Mouse (Mus musculus): ENCODE results near the gene Tcea2. TPM values are rescaled to one million over a fixed set of nuclear protein-coding genes. Genes with fewer than 3 reads are reported as not detected.

The Tcea2 gene
- polyA plus RNA-seq, 1 experiment: 13.0 TPM

DNA sequence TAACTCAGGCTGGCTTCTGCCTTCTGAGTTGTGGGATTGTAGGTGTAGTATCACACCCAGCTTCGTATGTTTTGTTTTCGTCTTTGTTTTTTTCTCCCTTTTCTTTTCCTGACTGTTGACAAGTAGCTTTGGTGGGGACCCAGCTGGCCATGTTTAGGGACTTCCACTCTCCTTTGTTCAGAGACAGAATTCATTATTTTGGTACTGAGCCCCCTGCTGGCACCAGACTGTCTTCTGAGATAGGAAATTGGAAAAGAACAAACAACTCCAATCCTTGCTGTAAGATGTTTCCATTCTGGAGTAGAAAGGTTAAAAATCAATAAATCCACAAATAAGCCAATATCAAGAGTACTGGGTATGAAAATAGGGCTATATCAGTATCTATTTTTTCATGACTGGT, 3.7 kb upstream of the Tcea2 start:
- no peaks in the 10 kb centered on the region for H3K9me3 ChIP-seq (replicated peaks; ENCODE audit: control insufficient read depth, insufficient read depth, low read length, poor library complexity, severe bottlenecking)
- no peak overlapping the region for H3K27ac ChIP-seq (ENCODE audit: insufficient read depth, low read length)
- no peaks in the 10 kb centered on the region for H3K27me3 ChIP-seq (ENCODE audit: control insufficient read depth, insufficient read depth, low read length, poor library complexity, severe bottlenecking)
- TF ChIP-seq EP300 (IDR thresholded peaks at IDR 0.05; ENCODE audit: insufficient read depth, low read depth, low read length) (no peak), CTCF (IDR thresholded peaks at IDR 0.05; ENCODE audit: low read depth, low read length) (no peak), POLR2A (IDR thresholded peaks at IDR 0.05; ENCODE audit: insufficient read depth, low read length) (no peak)
- no peaks in the 10 kb centered on the region for H3K4me1 ChIP-seq (ENCODE audit: control insufficient read depth, insufficient read depth, low read length)
- H3K4me3 ChIP-seq (ENCODE audit: low read depth, low read length): no peak overlapping the region
- no peaks in the 10 kb centered on the region for H3K36me3 ChIP-seq (ENCODE audit: control insufficient read depth, insufficient read depth, low read length, poor library complexity, severe bottlenecking)
- no peak overlapping the region for H3K9ac ChIP-seq (ENCODE audit: low read depth, poor library complexity, severe bottlenecking)

GRCm38 (mm10) chr2:181677096-181677754, 2.9 kb upstream of the Tcea2 start:
- Histone ChIP-seq H3K9me3 (replicated peaks; ENCODE audit: control insufficient read depth, insufficient read depth, low read length, poor library complexity, severe bottlenecking) (no peaks in the 10 kb centered on the region), H3K27me3 (ENCODE audit: control insufficient read depth, insufficient read depth, low read length, poor library complexity, severe bottlenecking) (no peaks in the 10 kb centered on the region), H3K9ac (ENCODE audit: low read depth, poor library complexity, severe bottlenecking) (no peak overlapping the region), H3K4me3 (ENCODE audit: low read depth, low read length) (no peak overlapping the region), H3K36me3 (ENCODE audit: control insufficient read depth, insufficient read depth, low read length, poor library complexity, severe bottlenecking) (no peaks in the 10 kb centered on the region), H3K27ac (ENCODE audit: insufficient read depth, low read length) (no peak overlapping the region), H3K4me1 (ENCODE audit: control insufficient read depth, insufficient read depth, low read length) (no peaks in the 10 kb centered on the region)
- TF ChIP-seq POLR2A (IDR thresholded peaks at IDR 0.05; ENCODE audit: insufficient read depth, low read length) (no peak), EP300 (IDR thresholded peaks at IDR 0.05; ENCODE audit: insufficient read depth, low read depth, low read length) (0 out of 2 replicates have a peak, but pooled peaks have one; percentile 5)

GRCm38 (mm10) chr2:181677755-181678098, 2.4 kb upstream of the Tcea2 start:
- H3K9me3 ChIP-seq (replicated peaks; ENCODE audit: control insufficient read depth, insufficient read depth, low read length, poor library complexity, severe bottlenecking): no peaks in the 10 kb centered on the region

GRCm38 (mm10) chr2:181678780-181679179, 1.3 kb upstream of the Tcea2 start:
- 0 out of 2 replicates have a peak, but pooled peaks have one; percentile 42 for TF ChIP-seq EP300 (IDR thresholded peaks at IDR 0.05; ENCODE audit: insufficient read depth, low read depth, low read length)
- peak; percentile 99 for TF ChIP-seq CTCF (IDR thresholded peaks at IDR 0.05; ENCODE audit: low read depth, low read length)
- no peak for TF ChIP-seq POLR2A (IDR thresholded peaks at IDR 0.05; ENCODE audit: insufficient read depth, low read length)
- no peaks in the 10 kb centered on the region for H3K27me3 ChIP-seq (ENCODE audit: control insufficient read depth, insufficient read depth, low read length, poor library complexity, severe bottlenecking)
- H3K4me1 ChIP-seq (ENCODE audit: control insufficient read depth, insufficient read depth, low read length): no peaks in the 10 kb centered on the region
- H3K9ac ChIP-seq (ENCODE audit: low read depth, poor library complexity, severe bottlenecking): no peak overlapping the region
- no peaks in the 10 kb centered on the region for H3K36me3 ChIP-seq (ENCODE audit: control insufficient read depth, insufficient read depth, low read length, poor library complexity, severe bottlenecking)
- no peaks in the 10 kb centered on the region for H3K9me3 ChIP-seq (replicated peaks; ENCODE audit: control insufficient read depth, insufficient read depth, low read length, poor library complexity, severe bottlenecking)
- H3K4me3 ChIP-seq (ENCODE audit: low read depth, low read length): no peak overlapping the region
- no peak overlapping the region for H3K27ac ChIP-seq (ENCODE audit: insufficient read depth, low read length)

More at GRCm38 (mm10) chr2:181677755-181678098, 2.4 kb upstream of the Tcea2 start:
- no peak overlapping the region for H3K4me3 ChIP-seq (ENCODE audit: low read depth, low read length)
- H3K27me3 ChIP-seq (ENCODE audit: control insufficient read depth, insufficient read depth, low read length, poor library complexity, severe bottlenecking): no peaks in the 10 kb centered on the region
- H3K9ac ChIP-seq (ENCODE audit: low read depth, poor library complexity, severe bottlenecking): no peak overlapping the region
- TF ChIP-seq CTCF (IDR thresholded peaks at IDR 0.05; ENCODE audit: low read depth, low read length): no peak
- no peak for TF ChIP-seq EP300 (IDR thresholded peaks at IDR 0.05; ENCODE audit: insufficient read depth, low read depth, low read length)
- no peak for TF ChIP-seq POLR2A (IDR thresholded peaks at IDR 0.05; ENCODE audit: insufficient read depth, low read length)
- no peak overlapping the region for H3K27ac ChIP-seq (ENCODE audit: insufficient read depth, low read length)
- no peaks in the 10 kb centered on the region for H3K36me3 ChIP-seq (ENCODE audit: control insufficient read depth, insufficient read depth, low read length, poor library complexity, severe bottlenecking)
- H3K4me1 ChIP-seq (ENCODE audit: control insufficient read depth, insufficient read depth, low read length): no peaks in the 10 kb centered on the region

GRCm38 (mm10) chr2:181680716-181681117, 607 bp downstream of the Tcea2 start:
- no peak for TF ChIP-seq CTCF (IDR thresholded peaks at IDR 0.05; ENCODE audit: low read depth, low read length)
- no peak for TF ChIP-seq EP300 (IDR thresholded peaks at IDR 0.05; ENCODE audit: insufficient read depth, low read depth, low read length)
- TF ChIP-seq POLR2A (IDR thresholded peaks at IDR 0.05; ENCODE audit: insufficient read depth, low read length): no peak
- Histone ChIP-seq H3K27me3 (ENCODE audit: control insufficient read depth, insufficient read depth, low read length, poor library complexity, severe bottlenecking) (no peaks in the 10 kb centered on the region), H3K9ac (ENCODE audit: low read depth, poor library complexity, severe bottlenecking) (peak overlapping the region; percentile 67), H3K9me3 (replicated peaks; ENCODE audit: control insufficient read depth, insufficient read depth, low read length, poor library complexity, severe bottlenecking) (no peaks in the 10 kb centered on the region), H3K4me1 (ENCODE audit: control insufficient read depth, insufficient read depth, low read length) (no peaks in the 10 kb centered on the region), H3K27ac (ENCODE audit: insufficient read depth, low read length) (no peak overlapping the region), H3K4me3 (ENCODE audit: low read depth, low read length) (peak overlapping the region; percentile 55), H3K36me3 (ENCODE audit: control insufficient read depth, insufficient read depth, low read length, poor library complexity, severe bottlenecking) (no peaks in the 10 kb centered on the region)

DNA sequence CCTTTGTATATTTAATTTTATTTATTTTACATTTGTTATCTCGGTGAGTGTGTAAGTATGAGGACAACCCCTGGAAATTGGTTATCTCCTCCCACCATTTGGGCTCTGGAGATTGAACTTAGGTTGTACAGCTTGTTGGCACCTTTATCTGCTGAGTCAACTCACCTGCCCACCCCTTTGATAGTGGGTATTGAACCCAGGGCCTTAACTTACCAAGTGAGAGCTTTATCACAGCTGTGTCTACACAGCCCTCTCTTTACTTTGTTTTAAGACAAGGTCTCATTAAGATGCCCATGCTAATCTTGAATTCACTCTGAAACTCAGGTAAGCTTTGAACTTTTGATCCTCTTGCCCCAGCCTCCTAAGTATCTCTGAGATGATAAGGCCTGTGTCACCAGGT, 1.9 kb downstream of the Tcea2 start:
- H3K4me3 ChIP-seq (ENCODE audit: low read depth, low read length): no peak overlapping the region
- TF ChIP-seq POLR2A (IDR thresholded peaks at IDR 0.05; ENCODE audit: insufficient read depth, low read length) (no peak), EP300 (IDR thresholded peaks at IDR 0.05; ENCODE audit: insufficient read depth, low read depth, low read length) (no peak), CTCF (IDR thresholded peaks at IDR 0.05; ENCODE audit: low read depth, low read length) (no peak)

More for the DNA sequence above, 1.9 kb downstream of the Tcea2 start:
- no peaks in the 10 kb centered on the region for H3K27me3 ChIP-seq (ENCODE audit: control insufficient read depth, insufficient read depth, low read length, poor library complexity, severe bottlenecking)
- H3K4me1 ChIP-seq (ENCODE audit: control insufficient read depth, insufficient read depth, low read length): no peaks in the 10 kb centered on the region
- H3K9ac ChIP-seq (ENCODE audit: low read depth, poor library complexity, severe bottlenecking): no peak overlapping the region
- H3K9me3 ChIP-seq (replicated peaks; ENCODE audit: control insufficient read depth, insufficient read depth, low read length, poor library complexity, severe bottlenecking): no peaks in the 10 kb centered on the region
- no peaks in the 10 kb centered on the region for H3K36me3 ChIP-seq (ENCODE audit: control insufficient read depth, insufficient read depth, low read length, poor library complexity, severe bottlenecking)
- no peak overlapping the region for H3K27ac ChIP-seq (ENCODE audit: insufficient read depth, low read length)

All from ES-Bruce4 (cell line).